Mouse (Mus musculus): ENCODE data around the gene Car11.

DNA sequence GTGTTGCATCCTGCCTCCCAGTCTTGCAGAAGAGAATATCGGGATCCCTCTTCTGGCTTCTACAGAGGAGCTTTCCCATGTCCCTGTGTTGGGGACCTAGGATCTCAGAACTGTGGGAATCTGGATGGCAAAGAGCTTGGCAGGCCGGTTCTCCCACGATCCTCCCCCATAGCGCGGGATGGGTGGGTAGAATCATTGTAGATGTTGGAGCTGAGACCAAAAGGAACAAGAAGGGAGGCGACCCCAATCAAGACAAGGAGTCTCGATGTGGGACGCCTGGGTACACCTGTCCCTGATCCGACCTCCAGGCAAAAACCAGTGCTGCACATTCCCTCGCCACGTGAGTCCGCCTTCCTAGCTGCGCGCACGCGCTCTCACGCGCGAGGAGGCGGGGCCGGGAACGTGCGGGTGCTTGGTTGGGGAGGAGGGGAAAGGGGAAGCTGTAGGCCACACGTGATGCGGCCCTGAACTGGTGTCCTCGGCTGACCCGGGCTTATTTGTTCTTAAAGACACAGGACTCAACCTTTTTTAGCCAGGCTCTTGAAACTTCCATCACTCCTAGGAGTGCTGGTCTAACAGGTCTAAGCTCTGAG is 7.8 kb downstream of the Car11 start:
- TF ChIP-seq CTCF (IDR thresholded peaks at IDR 0.05; ENCODE audit: low read depth, low read length) = no peak
- no peak for TF ChIP-seq GATA1 (IDR thresholded peaks at IDR 0.05; ENCODE audit: borderline replicate concordance, low read length)
